Mouse (Mus musculus): Measurements from ENCODE around the gene Efcab11.
"Not testable (repeated sequence)": the region's sequence is repeated elsewhere in the genome, so short reads cannot be mapped to it uniquely, and the experiment has no call there.

The Efcab11 gene

GRCm38 (mm10) chr12:99873443-99873842 lies 10.8 kb downstream of the Efcab11 start:
- no peak for DNase-seq

GRCm38 (mm10) chr12:99868821-99869220 lies 15.4 kb downstream of the Efcab11 start:
- no peak for DNase-seq

GRCm38 (mm10) chr12:99864613-99865012 lies 19.6 kb downstream of the Efcab11 start:
- DNase-seq, result no peak

- no peak for DNase-seq
Observed at GRCm38 (mm10) chr12:99860981-99861380, 23.3 kb downstream of the Efcab11 start.

- DNase-seq, result no peak
Observed at GRCm38 (mm10) chr12:99859391-99860100, 24.7 kb downstream of the Efcab11 start.

GRCm38 (mm10) chr12:99858664-99859063 lies 25.6 kb downstream of the Efcab11 start:
- no peak for DNase-seq

GRCm38 (mm10) chr12:99856011-99856410 lies 28.2 kb downstream of the Efcab11 start:
- DNase-seq, result no peak

GRCm38 (mm10) chr12:99853323-99854258 lies 30.6 kb downstream of the Efcab11 start:
- DNase-seq, result no peak

GRCm38 (mm10) chr12:99849996-99850395 lies 34.2 kb downstream of the Efcab11 start:
- no peak for DNase-seq

- DNase-seq, result no peak
Observed at GRCm38 (mm10) chr12:99844951-99845350, 39.3 kb downstream of the Efcab11 start.

- DNase-seq, result no peak
Observed at GRCm38 (mm10) chr12:99838703-99839102, 45.5 kb downstream of the Efcab11 start.

GRCm38 (mm10) chr12:99838109-99838508 lies 46.1 kb downstream of the Efcab11 start:
- no peak for DNase-seq

GRCm38 (mm10) chr12:99837528-99837927 lies 46.7 kb downstream of the Efcab11 start:
- no peak for DNase-seq

GRCm38 (mm10) chr12:99836404-99837131 lies 47.7 kb downstream of the Efcab11 start:
- no peak for DNase-seq

- DNase-seq, result no peak
Observed at GRCm38 (mm10) chr12:99833476-99833875, 50.8 kb downstream of the Efcab11 start.

GRCm38 (mm10) chr12:99822591-99822990 lies 61.6 kb downstream of the Efcab11 start:
- no peak for DNase-seq

GRCm38 (mm10) chr12:99821309-99821934 lies 62.8 kb downstream of the Efcab11 start:
- peak; percentile 32 for DNase-seq

- no peak for DNase-seq
Observed at GRCm38 (mm10) chr12:99819186-99819974, 64.9 kb downstream of the Efcab11 start.

GRCm38 (mm10) chr12:99818006-99818405 lies 66.2 kb downstream of the Efcab11 start:
- not testable (repeated sequence) for DNase-seq

- DNase-seq, result no peak
Observed at GRCm38 (mm10) chr12:99815244-99815643, 69.0 kb downstream of the Efcab11 start.

GRCm38 (mm10) chr12:99807891-99808290 lies 76.3 kb downstream of the Efcab11 start:
- DNase-seq, result no peak

- DNase-seq, result not testable (repeated sequence)
Observed at GRCm38 (mm10) chr12:99806741-99807140, 77.5 kb downstream of the Efcab11 start.
